Mouse (Mus musculus) adrenal gland, postnatal 14 days (tissue): ENCODE data around the gene Cic. TPM values are rescaled to one million over a fixed set of nuclear protein-coding genes. Genes with fewer than 3 reads are reported as not detected.
"Not testable (repeated sequence)": the region's sequence is repeated elsewhere in the genome, so short reads cannot be mapped to it uniquely, and the experiment has no call there.

Source experiments
- DNase-seq: peaks from one replicate; pipeline ENCODE4 v3.0.0; 2021; ENCODE audit warnings: mixed read lengths
- total RNA-seq: library from RNA; stranded (reverse); gene quantifications from 2 replicates; pipeline ENCODE4 v1.2.3, GENCODE M21; 2021

Cic gene
- total RNA-seq, 1 experiment from 2014 or later, result 115 TPM

GRCm38 (mm10) chr7:25305956-25306613 lies 38.6 kb downstream of the Cic start, which contains the start of gene Tmem145:
Gene Tmem145 (plus strand): TSS chr7:25306106.
- DNase-seq, result peak; percentile 70

GRCm38 (mm10) chr7:25306614-25306996 lies 39.1 kb downstream of the Cic start:
- DNase-seq, result no peak

DNA sequence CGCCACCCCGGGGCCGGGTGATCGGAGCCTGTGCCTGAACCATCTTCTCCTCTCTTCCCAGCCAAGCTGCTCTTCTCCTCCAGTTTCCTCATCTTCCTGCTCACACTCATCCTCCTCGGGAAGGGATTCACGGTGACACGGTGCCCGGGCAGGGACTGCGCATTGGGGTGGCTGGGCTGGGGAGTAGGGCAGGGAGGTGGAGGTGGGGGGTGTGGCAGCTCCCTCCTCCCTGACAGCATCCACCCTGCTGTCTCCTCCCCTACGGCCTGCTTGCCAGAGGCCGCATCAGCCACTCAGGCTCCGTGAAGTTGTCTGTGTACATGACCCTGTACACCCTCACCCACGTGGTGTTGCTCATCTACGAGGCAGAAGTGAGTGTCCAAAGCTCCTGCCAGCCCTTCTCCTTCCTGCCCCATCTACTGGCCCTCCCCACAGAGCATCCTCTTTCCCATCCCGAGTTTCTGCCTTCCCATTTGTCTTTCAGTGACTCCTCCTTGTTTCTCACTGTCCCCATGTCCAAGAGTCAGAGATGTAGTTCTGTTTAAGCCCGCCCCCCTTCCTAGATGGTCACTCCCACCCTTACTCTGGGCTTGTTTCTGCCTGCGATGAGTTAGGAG lies 41.3 kb downstream of the Cic start:
- peak; percentile 56 for DNase-seq

DNA sequence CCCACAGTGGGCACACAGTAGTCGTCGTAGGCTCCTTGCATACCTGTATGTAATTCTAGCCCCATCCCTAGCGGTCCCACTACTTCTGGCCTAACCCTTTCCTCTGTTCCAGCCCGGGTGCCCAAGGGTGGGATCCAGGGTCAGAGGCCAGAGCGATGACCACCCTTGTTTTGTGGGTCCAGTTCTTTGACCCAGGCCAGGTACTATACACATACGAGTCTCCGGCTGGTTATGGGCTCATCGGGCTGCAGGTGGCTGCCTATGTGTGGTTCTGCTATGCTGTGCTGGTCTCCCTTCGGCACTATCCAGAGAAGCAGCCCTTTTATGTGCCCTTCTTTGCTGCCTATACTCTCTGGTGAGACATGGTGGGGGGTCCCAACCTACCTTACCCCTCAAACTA lies 41.9 kb downstream of the Cic start:
- no peak for DNase-seq

- no peak for DNase-seq
These were observed 43.7 kb downstream of the Cic start for GRCm38 (mm10) chr7:25311193-25311592.

GRCm38 (mm10) chr7:25313325-25313724 lies 45.8 kb downstream of the Cic start:
- DNase-seq, result no peak

GRCm38 (mm10) chr7:25314606-25315305 lies 47.3 kb downstream of the Cic start:
- DNase-seq, result peak; percentile 36

GRCm38 (mm10) chr7:25315306-25316041 lies 48.0 kb downstream of the Cic start:
- peak; percentile 80 for DNase-seq

DNA sequence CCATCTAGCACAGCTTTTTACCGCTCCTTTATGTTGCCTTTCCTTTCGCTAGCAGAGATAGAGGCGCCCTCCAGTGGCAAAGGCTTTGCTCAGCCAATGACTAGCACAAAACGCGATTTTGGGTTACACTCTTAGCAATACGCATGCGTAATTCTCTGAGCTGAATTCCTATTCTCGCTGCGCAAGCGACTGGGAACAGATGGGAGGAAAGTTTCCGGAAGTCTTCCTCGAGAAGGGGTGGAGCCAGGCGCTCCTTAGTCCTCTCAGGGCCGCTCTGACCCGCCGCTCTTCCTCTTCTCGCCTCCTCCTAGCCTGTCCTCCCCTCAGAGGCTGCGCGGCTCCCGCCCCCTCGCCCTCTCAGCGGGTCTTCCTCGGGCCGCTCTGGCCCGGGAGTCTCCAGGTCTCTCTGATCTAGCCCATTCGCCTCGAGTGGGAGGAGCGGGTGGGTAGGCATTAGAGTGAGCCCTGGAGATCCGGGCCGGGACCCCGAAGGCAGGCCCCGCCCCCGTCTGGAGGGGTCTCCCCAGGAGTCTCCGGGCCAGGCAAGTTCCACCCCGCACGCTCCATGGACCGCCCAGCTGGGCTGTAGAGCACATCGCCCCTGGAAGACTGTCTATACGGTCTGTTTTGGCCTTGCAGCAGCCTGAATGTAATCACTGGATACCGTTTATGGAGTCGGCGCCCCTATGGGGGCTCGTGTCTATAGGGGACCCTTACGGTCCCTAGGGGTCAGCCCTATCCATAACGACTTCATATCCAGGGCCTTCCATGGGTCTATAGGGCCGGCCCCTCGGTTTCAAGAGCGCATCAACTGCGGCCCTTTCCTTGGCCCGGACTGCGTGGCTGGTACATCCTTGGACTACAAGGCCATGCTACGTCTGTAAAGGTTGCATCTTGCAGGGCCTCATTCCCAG lies 49.3 kb downstream of the Cic start, which contains the start of gene Megf8:
Gene Megf8 (plus strand): TSS at position 633 of the 914 bp plus-strand sequence.
- peak; percentile 97 for DNase-seq

- peak; percentile 65 for DNase-seq
These were observed 50.0 kb downstream of the Cic start for GRCm38 (mm10) chr7:25317446-25317999.

- DNase-seq, result peak; percentile 67
These were observed 54.6 kb downstream of the Cic start for GRCm38 (mm10) chr7:25322058-25322484.

GRCm38 (mm10) chr7:25323219-25323618 lies 55.7 kb downstream of the Cic start:
- peak; percentile 83 for DNase-seq

DNA sequence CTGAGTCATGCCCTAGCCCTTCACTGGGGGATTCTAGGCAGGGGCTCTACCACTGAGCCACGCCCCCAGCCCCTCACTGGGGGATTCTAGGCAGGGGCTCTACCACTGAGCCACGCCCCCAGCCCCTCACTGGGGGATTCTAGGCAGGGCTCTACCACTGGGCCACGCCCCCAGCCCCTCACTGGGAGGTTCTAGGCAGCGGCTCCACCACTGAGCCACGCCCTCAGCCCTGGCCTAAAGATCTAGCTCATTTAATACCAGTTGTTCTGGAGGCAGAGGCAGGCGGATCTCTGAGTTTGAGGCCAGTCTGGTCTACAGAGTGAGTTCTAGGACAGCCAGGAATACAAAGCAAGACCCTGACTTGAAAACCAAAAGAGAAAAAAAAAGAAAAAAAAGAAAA lies 57.9 kb downstream of the Cic start:
- DNase-seq, result not testable (repeated sequence)

DNA sequence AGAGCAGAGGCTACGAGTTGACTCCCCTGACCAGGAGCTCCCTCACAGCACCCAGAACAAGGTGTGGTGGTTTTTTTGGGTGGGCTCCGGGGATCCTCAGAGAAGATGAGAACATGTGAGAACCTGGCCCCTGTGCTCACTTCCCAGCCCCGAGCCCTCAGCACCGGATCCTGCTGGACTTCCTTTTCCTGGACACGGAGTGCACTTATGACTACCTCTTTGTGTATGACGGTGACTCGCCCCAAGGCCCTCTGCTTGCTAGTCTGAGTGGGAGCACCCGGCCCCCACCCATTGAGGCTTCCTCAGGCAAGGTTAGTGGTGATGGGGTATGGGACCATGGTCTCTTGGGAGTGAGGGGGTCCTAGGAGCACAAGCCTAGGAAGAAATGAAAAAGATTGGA lies 58.7 kb downstream of the Cic start:
- peak; percentile 34 for DNase-seq

GRCm38 (mm10) chr7:25333596-25334307 lies 66.2 kb downstream of the Cic start:
- peak; percentile 89 for DNase-seq

- peak; percentile 40 for DNase-seq
These were observed 67.0 kb downstream of the Cic start for GRCm38 (mm10) chr7:25334472-25334871.

GRCm38 (mm10) chr7:25339329-25339728 lies 71.8 kb downstream of the Cic start:
- DNase-seq, result no peak

DNA sequence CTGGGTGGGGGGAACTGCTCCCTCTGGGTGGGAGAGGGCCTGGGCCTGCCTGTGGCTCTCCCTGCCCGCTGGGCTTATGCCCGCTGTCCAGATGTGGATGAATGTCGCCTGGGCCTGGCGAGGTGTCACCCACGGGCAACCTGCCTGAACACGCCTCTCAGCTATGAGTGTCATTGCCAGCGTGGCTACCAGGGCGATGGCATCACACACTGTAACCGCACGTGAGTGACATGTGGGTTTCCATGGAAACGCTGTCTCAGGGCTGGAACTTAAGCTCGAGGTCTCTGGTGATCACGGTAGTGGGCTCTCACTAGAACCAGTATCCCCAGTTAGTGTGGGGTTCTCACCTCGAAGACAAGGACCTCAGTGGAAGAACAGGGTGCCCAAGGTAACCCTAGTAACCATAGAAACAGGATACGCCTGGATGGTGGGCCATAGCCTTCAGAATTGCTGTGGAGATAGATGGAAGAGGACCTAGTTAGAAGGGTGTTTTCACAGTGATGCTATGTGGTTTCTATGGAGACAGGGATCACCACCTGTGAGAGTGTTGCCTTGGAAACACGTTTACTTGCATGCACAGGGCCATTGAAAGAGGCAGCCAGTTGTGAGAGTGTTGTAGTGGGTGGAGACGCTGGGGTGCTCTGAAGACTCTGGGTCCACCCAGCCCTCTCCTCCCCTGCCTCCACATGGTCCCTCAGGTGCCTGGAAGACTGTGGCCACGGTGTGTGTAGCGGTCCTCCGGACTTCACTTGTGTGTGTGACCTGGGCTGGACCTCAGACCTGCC lies 73.7 kb downstream of the Cic start:
- DNase-seq, result no peak
